Mouse (Mus musculus) lung, postnatal 0 days (tissue): Measurements from ENCODE around the gene Zfp980. TPM values are rescaled to one million over a fixed set of nuclear protein-coding genes. Genes with fewer than 3 reads are reported as not detected.
"Not testable (repeated sequence)": the region's sequence is repeated elsewhere in the genome, so short reads cannot be mapped to it uniquely, and the experiment has no call there.

ENCODE experiments used
- ATAC-seq: fragments of 200-750 bp; cut with Nextera tagmentation; 2 replicates; pipeline ENCODE4 v1.8.0; 2017; ENCODE audit warnings: moderate library complexity
- DNase-seq: peaks from one replicate; pipeline ENCODE4 v3.0.0-alpha.2; 2016; ENCODE audit warnings: low spot score
- H3K27ac ChIP-seq: fragments of 300-500 bp; sonication (generic); 2 replicates; pipeline ENCODE4 v1.5.1; 2014; ENCODE audit warnings: antibody characterized with exemption, mild to moderate bottlenecking, low read length, mixed read lengths
- H3K27me3 ChIP-seq: fragments of 300-500 bp; sonication (generic); replicated peaks from 2 replicates; pipeline ENCODE4 v1.6.1; 2014; ENCODE audit warnings: low read length, mixed read lengths; ENCODE audit not compliant: insufficient read depth
- H3K36me3 ChIP-seq: fragments of 300-500 bp; sonication (generic); 2 replicates; pipeline ENCODE4 v1.6.1; 2014; ENCODE audit warnings: low read length, mixed read lengths; ENCODE audit not compliant: insufficient read depth
- H3K4me1 ChIP-seq: fragments of 300-500 bp; sonication (generic); 2 replicates; pipeline ENCODE4 v1.6.1; 2014; ENCODE audit warnings: antibody characterized with exemption, low read depth, low read length, mixed read lengths; ENCODE audit not compliant: insufficient read depth
- H3K4me2 ChIP-seq: fragments of 300-500 bp; sonication (generic); replicated peaks from 2 replicates; pipeline ENCODE4 v1.6.1; 2014; ENCODE audit warnings: low read depth, mild to moderate bottlenecking, low read length, moderate library complexity, mixed read lengths
- H3K4me3 ChIP-seq: fragments of 300-500 bp; sonication (generic); 2 replicates; pipeline ENCODE4 v1.5.1; 2014; ENCODE audit warnings: low read depth, low read length
- H3K9ac ChIP-seq: fragments of 300-500 bp; sonication (generic); replicated peaks from 2 replicates; pipeline ENCODE4 v1.6.1; 2014; ENCODE audit warnings: low read depth, mild to moderate bottlenecking
- H3K9me3 ChIP-seq: fragments of 300-500 bp; sonication (generic); 2 replicates; pipeline ENCODE4 v1.6.1; 2016; ENCODE audit warnings: low read length, mixed read lengths
- WGBS: fragments of 180-500 bp; shearing (Covaris S2); extraction: QIAGEN DNeasy Blood & Tissue Kit; methylation state at CpG from one replicate; pipeline ENCODE4 v1.1.7; 2014; 5-methylcytosine and 5-hydroxymethylcytosine counted together
- polyA plus RNA-seq: library from polyadenylated mRNA; unstranded; fragments of >200 nt; fragmentation: Nextera tagmentation; extraction: Ambion mirVana; gene quantifications from 2 replicates; pipeline ENCODE4 v1.2.1, GENCODE M21; 2015

The Zfp980 gene
- not detected in 2 replicates for polyA plus RNA-seq

GRCm38 (mm10) chr4:145670385-145670784, at the start of gene Zfp980:
Gene Zfp980 (plus strand): TSS chr4:145670685.
- WGBS = 66% methylated on average over 3 of the region's 3 CpGs
- not testable (repeated sequence) for H3K4me3 ChIP-seq, H3K36me3 ChIP-seq, H3K4me2 ChIP-seq, H3K4me1 ChIP-seq, ATAC-seq, H3K27me3 ChIP-seq, H3K27ac ChIP-seq, H3K9ac ChIP-seq, H3K9me3 ChIP-seq, DNase-seq

- H3K27me3 ChIP-seq, H3K36me3 ChIP-seq, H3K9me3 ChIP-seq, ATAC-seq, H3K9ac ChIP-seq, H3K4me3 ChIP-seq, H3K27ac ChIP-seq, DNase-seq, H3K4me2 ChIP-seq, H3K4me1 ChIP-seq: not testable (repeated sequence)
- WGBS = 32% methylated on average over 64 of the region's 83 CpGs
These were observed 29.9 kb upstream of the Zfp980 start for GRCm38 (mm10) chr4:145640416-145641185.

- ATAC-seq, H3K27me3 ChIP-seq: not testable (repeated sequence)
These were observed 3.8 kb downstream of the Zfp980 start for GRCm38 (mm10) chr4:145674286-145674780.

GRCm38 (mm10) chr4:145680217-145680616, 9.7 kb downstream of the Zfp980 start:
- not testable (repeated sequence) for H3K9me3 ChIP-seq, H3K4me1 ChIP-seq, H3K4me2 ChIP-seq, H3K9ac ChIP-seq, H3K27me3 ChIP-seq, H3K4me3 ChIP-seq, H3K27ac ChIP-seq, ATAC-seq, H3K36me3 ChIP-seq
- 74% methylated on average over 3 of the region's 3 CpGs for WGBS
- peak; percentile 3 for DNase-seq

More at GRCm38 (mm10) chr4:145674286-145674780, 3.8 kb downstream of the Zfp980 start:
- 59% methylated on average over 2 of the region's 2 CpGs for WGBS
- H3K27ac ChIP-seq, DNase-seq, H3K4me3 ChIP-seq, H3K9me3 ChIP-seq, H3K4me2 ChIP-seq, H3K9ac ChIP-seq, H3K4me1 ChIP-seq, H3K36me3 ChIP-seq: not testable (repeated sequence)

- H3K4me3 ChIP-seq, H3K36me3 ChIP-seq, ATAC-seq, H3K9ac ChIP-seq, H3K4me1 ChIP-seq, H3K4me2 ChIP-seq, H3K9me3 ChIP-seq, H3K27ac ChIP-seq, H3K27me3 ChIP-seq: not testable (repeated sequence)
- DNase-seq = peak; percentile 1
- WGBS = 12% methylated on average over 1 of the region's 1 CpGs
These were observed 10.3 kb downstream of the Zfp980 start for GRCm38 (mm10) chr4:145680672-145681387.

GRCm38 (mm10) chr4:145682021-145682420, 11.5 kb downstream of the Zfp980 start:
- not testable (repeated sequence) for ATAC-seq

GRCm38 (mm10) chr4:145683024-145683766, 12.7 kb downstream of the Zfp980 start:
- WGBS = 79% methylated on average over 3 of the region's 3 CpGs
- not testable (repeated sequence) for H3K36me3 ChIP-seq, H3K4me1 ChIP-seq, H3K27ac ChIP-seq, H3K4me2 ChIP-seq, H3K27me3 ChIP-seq, H3K4me3 ChIP-seq, H3K9me3 ChIP-seq, H3K9ac ChIP-seq, ATAC-seq
- DNase-seq = peak; percentile 3

More at GRCm38 (mm10) chr4:145682021-145682420, 11.5 kb downstream of the Zfp980 start:
- not testable (repeated sequence) for H3K4me2 ChIP-seq, H3K9me3 ChIP-seq, H3K27ac ChIP-seq, H3K27me3 ChIP-seq, H3K4me1 ChIP-seq, H3K36me3 ChIP-seq, H3K9ac ChIP-seq, DNase-seq, H3K4me3 ChIP-seq
- 77% methylated on average over 9 of the region's 11 CpGs for WGBS

- not testable (repeated sequence) for H3K36me3 ChIP-seq, H3K27me3 ChIP-seq, H3K4me1 ChIP-seq, H3K4me2 ChIP-seq, H3K9me3 ChIP-seq, H3K4me3 ChIP-seq, ATAC-seq, H3K27ac ChIP-seq, H3K9ac ChIP-seq
- 57% methylated on average over 2 of the region's 2 CpGs for WGBS
- peak; percentile 0 for DNase-seq
These were observed 15.6 kb downstream of the Zfp980 start for GRCm38 (mm10) chr4:145686061-145686460.
